Mouse (Mus musculus) stomach, embryonic 16.5 days (tissue): ENCODE measurements around the gene Iqsec1. TPM values are rescaled to one million over a fixed set of nuclear protein-coding genes. Genes with fewer than 3 reads are reported as not detected.

ENCODE experiments used
- ATAC-seq: fragments of 200-750 bp; cut with Nextera tagmentation; 2 replicates; pipeline ENCODE4 v1.8.0; 2017; ENCODE audit warnings: moderate number of reproducible peaks, moderate TSS enrichment; ENCODE audit not compliant: insufficient read depth, low FRiP score
- H3K27ac ChIP-seq: fragments of 300-500 bp; sonication (generic); 2 replicates; pipeline ENCODE4 v1.5.1; 2014; ENCODE audit warnings: low read length
- H3K27me3 ChIP-seq: fragments of 300-500 bp; sonication (generic); 2 replicates; pipeline ENCODE4 v1.6.1; 2014; ENCODE audit warnings: low read length, control low read depth, mixed read lengths; ENCODE audit not compliant: control insufficient read depth, insufficient read depth
- H3K36me3 ChIP-seq: fragments of 300-500 bp; sonication (generic); 2 replicates; pipeline ENCODE4 v1.6.1; 2014; ENCODE audit warnings: low read length; ENCODE audit not compliant: control insufficient read depth, insufficient read depth
- H3K4me1 ChIP-seq: fragments of 300-500 bp; sonication (generic); 2 replicates; pipeline ENCODE4 v1.6.1; 2014; ENCODE audit warnings: low read length, control low read depth, mixed read lengths; ENCODE audit not compliant: control insufficient read depth, insufficient read depth
- H3K4me2 ChIP-seq: fragments of 300-500 bp; sonication (generic); 2 replicates; pipeline ENCODE4 v1.6.1; 2014; ENCODE audit warnings: low read depth, low read length, mixed read lengths
- H3K4me3 ChIP-seq: fragments of 300-500 bp; sonication (generic); replicated peaks from 2 replicates; pipeline ENCODE4 v1.5.1; 2014; ENCODE audit warnings: mild to moderate bottlenecking, low read length
- H3K9ac ChIP-seq: fragments of 300-500 bp; sonication (generic); 2 replicates; pipeline ENCODE4 v1.6.1; 2014; ENCODE audit warnings: low read length
- H3K9me3 ChIP-seq: fragments of 300-500 bp; sonication (generic); replicated peaks from 2 replicates; pipeline ENCODE4 v1.6.1; 2016; ENCODE audit warnings: low read length, control low read depth; ENCODE audit not compliant: control insufficient read depth
- WGBS: fragments of 180-500 bp; shearing (Covaris S2); extraction: QIAGEN DNeasy Blood & Tissue Kit; methylation state at CpG from one replicate; pipeline ENCODE4 v1.1.7; 2014; 5-methylcytosine and 5-hydroxymethylcytosine counted together
- polyA plus RNA-seq: library from polyadenylated mRNA; unstranded; fragments of >200 nt; fragmentation: Nextera tagmentation; extraction: Ambion mirVana; gene quantifications from 2 replicates; pipeline ENCODE4 v1.2.1, GENCODE M21; 2015

Iqsec1 gene
- polyA plus RNA-seq, 1 experiment from 2014 or later = 8.3 TPM

DNA sequence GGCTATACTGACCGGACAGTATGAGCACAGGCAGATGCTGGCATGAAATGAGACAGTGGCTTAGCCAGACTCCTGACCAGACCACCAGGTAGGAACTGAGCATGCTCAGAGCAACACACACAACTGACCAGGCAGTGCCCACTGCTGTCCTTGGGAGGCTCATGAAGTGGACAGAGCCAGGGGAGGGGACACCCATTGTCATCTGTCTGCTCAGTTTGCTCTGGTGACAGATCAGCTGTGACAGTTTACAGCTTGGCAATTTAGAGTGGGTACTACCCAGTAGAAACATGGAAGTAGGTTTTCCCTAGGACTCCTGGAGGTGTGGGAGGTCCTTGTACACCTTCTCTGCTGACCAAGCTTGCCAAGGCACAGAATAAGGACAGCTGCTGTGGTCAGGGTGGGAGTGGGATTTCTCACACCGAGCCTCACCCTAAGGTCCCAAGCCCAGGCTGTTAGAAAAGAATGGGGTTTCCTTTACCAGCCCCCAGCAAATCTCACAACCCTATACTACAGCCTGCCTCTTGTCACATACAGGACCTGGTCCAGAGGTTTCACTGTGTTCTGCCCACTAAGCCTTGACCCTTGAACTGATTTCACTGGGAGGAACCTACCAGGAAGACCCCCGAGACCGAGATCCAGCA, 253.0 kb downstream of the Iqsec1 start:
- H3K4me1 ChIP-seq = peaks cover 9% of the 10 kb centered on the region
- peak overlapping the region; percentile 75 for H3K9ac ChIP-seq
- WGBS = 32% methylated on average over 4 of the region's 4 CpGs
- H3K36me3 ChIP-seq = no peaks in the 10 kb centered on the region
- H3K27ac ChIP-seq = no peak overlapping the region
- no peaks in the 10 kb centered on the region for H3K9me3 ChIP-seq
- H3K27me3 ChIP-seq = no peaks in the 10 kb centered on the region
- H3K4me2 ChIP-seq = peak overlapping the region; percentile 91
- no peak for ATAC-seq
- H3K4me3 ChIP-seq = peak overlapping the region; percentile 72

GRCm38 (mm10) chr6:90734806-90735205, 253.7 kb downstream of the Iqsec1 start:
- Histone ChIP-seq H3K27me3 (no peaks in the 10 kb centered on the region), H3K27ac (no peak overlapping the region), H3K9me3 (no peaks in the 10 kb centered on the region), H3K4me2 (no peak overlapping the region), H3K4me3 (no peak overlapping the region), H3K36me3 (no peaks in the 10 kb centered on the region), H3K9ac (no peak overlapping the region), H3K4me1 (peaks cover 14% of the 10 kb centered on the region)
- ATAC-seq = no peak

GRCm38 (mm10) chr6:90731327-90731726, 257.2 kb downstream of the Iqsec1 start:
- ATAC-seq = peak; percentile 18; the same call in 1 of the 2 replicates
- 26% methylated on average over 4 of the region's 4 CpGs for WGBS
- 0 out of 2 replicates have a peak overlapping the region, but pooled peaks have one; percentile 7 for H3K4me2 ChIP-seq
- H3K9me3 ChIP-seq = no peaks in the 10 kb centered on the region
- H3K27me3 ChIP-seq = no peaks in the 10 kb centered on the region
- H3K4me1 ChIP-seq = peaks cover 25% of the 10 kb centered on the region
- no peak overlapping the region for H3K4me3 ChIP-seq
- H3K27ac ChIP-seq = peak overlapping the region; percentile 43; the same call in 1 of the 2 replicates
- H3K9ac ChIP-seq = 0 out of 2 replicates have a peak overlapping the region, but pooled peaks have one; percentile 2
- H3K36me3 ChIP-seq = no peaks in the 10 kb centered on the region

DNA sequence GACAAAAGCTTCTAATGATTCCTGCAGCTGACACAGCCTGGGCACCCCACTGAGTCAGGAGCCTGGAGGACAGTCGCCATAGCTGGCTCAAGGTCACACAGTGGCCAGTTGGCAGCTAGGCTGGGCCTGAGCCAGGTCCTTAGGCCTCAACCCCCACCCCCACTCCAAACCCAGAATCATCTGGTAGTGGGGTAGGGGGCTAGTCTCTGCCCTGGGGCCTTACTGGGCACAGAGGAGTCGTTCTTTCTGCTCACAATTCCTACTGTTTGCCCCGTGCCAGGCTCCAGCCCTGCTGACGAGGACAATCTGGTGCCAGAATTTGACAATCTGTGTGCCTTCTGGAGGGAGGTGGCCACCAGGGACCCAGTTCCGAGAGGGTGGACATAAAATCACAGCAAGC, 258.7 kb downstream of the Iqsec1 start:
- 0 out of 2 replicates have a peak overlapping the region, but pooled peaks have one; percentile 50 for H3K9ac ChIP-seq
- peaks cover 28% of the 10 kb centered on the region for H3K4me1 ChIP-seq
- H3K9me3 ChIP-seq = no peaks in the 10 kb centered on the region
- no peaks in the 10 kb centered on the region for H3K27me3 ChIP-seq
- ATAC-seq = no peak
- H3K4me3 ChIP-seq = no peak overlapping the region
- no peaks in the 10 kb centered on the region for H3K36me3 ChIP-seq
- 53% methylated on average over 5 of the region's 5 CpGs for WGBS
- H3K27ac ChIP-seq = peak overlapping the region; percentile 74
- H3K4me2 ChIP-seq = no peak overlapping the region

DNA sequence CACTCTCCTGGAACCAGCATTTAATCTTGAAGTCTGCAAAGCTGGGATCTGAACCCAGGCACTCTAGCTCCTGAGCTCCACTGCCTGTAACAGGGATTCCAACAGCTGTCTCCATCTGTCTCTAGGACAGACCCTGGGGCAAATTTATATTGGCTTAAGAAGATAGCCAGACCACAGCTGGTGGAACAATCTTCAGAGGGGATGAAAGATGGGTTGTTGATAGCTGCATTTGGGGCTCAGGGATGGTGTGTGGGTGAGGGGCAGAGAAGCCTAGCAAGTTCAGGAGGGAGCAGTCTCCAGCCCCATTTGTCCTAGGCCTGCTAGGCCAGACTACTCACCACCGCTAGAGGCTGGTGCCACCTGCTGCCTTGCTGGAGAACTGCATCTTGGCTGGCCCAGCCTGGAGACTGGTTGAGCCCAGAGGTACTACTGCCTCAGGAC, 260.0 kb downstream of the Iqsec1 start:
- Histone ChIP-seq H3K27me3 (no peaks in the 10 kb centered on the region), H3K27ac (peak overlapping the region; percentile 14; the same call in 1 of the 2 replicates), H3K4me3 (no peak overlapping the region), H3K4me2 (no peak overlapping the region), H3K36me3 (no peaks in the 10 kb centered on the region), H3K9me3 (no peaks in the 10 kb centered on the region), H3K9ac (no peak overlapping the region), H3K4me1 (peaks cover 28% of the 10 kb centered on the region)
- WGBS = 4% methylated on average over 1 of the region's 1 CpGs
- peak; percentile 80 for ATAC-seq

GRCm38 (mm10) chr6:90727826-90728225, 260.7 kb downstream of the Iqsec1 start:
- Histone ChIP-seq H3K4me2 (no peak overlapping the region), H3K9ac (no peak overlapping the region), H3K4me1 (peaks cover 28% of the 10 kb centered on the region), H3K9me3 (no peaks in the 10 kb centered on the region), H3K36me3 (no peaks in the 10 kb centered on the region), H3K27ac (peak overlapping the region; percentile 14; the same call in 1 of the 2 replicates), H3K4me3 (no peak overlapping the region), H3K27me3 (no peaks in the 10 kb centered on the region)
- ATAC-seq = no peak
- WGBS = 75% methylated on average over 3 of the region's 3 CpGs

DNA sequence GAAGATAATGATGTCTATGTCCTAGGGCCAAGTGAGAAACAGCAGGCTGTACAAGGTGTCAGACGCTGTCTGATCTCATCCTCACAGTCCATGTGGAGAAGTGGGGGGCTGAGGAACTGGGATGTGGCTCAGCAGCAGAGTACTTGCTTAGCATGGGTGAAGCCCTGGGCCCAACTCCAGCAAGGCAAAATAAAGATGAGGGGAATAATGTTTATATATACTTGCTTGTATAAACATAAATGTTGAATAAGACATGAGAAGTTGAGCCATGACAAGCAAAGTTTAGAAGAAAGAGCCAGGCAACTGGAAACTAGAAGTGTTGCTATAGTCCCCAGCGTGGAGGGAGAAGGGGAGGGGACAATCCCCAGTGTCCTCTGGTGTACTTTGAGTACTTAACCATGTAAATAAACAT, 261.8 kb downstream of the Iqsec1 start:
- ATAC-seq = no peak
- 46% methylated on average over 2 of the region's 2 CpGs for WGBS
- no peaks in the 10 kb centered on the region for H3K27me3 ChIP-seq
- H3K36me3 ChIP-seq = no peaks in the 10 kb centered on the region
- no peak overlapping the region for H3K9ac ChIP-seq
- H3K4me2 ChIP-seq = no peak overlapping the region
- no peaks in the 10 kb centered on the region for H3K9me3 ChIP-seq
- H3K27ac ChIP-seq = peak overlapping the region; percentile 35; the same call in 1 of the 2 replicates
- H3K4me1 ChIP-seq = peaks cover 28% of the 10 kb centered on the region
- no peak overlapping the region for H3K4me3 ChIP-seq

DNA sequence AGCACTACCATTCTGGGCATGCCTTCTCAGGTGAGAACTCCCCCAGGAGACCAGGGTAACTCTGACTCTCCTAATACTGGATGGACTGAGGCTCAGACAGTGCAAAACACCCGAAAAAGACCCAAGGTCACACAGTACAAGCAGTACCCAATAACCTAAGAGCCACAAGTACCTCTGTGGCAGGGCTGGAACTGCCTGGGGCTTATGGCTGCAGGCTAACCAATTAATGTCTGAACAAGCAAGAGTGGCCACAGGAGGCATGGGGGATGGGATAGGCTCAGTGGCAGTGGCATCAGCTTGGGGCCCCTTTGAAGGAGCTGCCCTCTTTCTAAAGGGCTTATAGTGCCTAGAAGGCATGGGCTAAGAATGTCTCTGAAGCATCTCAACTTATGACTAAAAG, 263.0 kb downstream of the Iqsec1 start:
- H3K4me1 ChIP-seq = peaks cover 28% of the 10 kb centered on the region
- no peaks in the 10 kb centered on the region for H3K27me3 ChIP-seq
- no peaks in the 10 kb centered on the region for H3K36me3 ChIP-seq
- no peak overlapping the region for H3K4me3 ChIP-seq
- ATAC-seq = no peak
- H3K27ac ChIP-seq = no peak overlapping the region
- WGBS = 83% methylated on average over 1 of the region's 1 CpGs
- no peak overlapping the region for H3K4me2 ChIP-seq
- H3K9ac ChIP-seq = no peak overlapping the region
- H3K9me3 ChIP-seq = no peaks in the 10 kb centered on the region

DNA sequence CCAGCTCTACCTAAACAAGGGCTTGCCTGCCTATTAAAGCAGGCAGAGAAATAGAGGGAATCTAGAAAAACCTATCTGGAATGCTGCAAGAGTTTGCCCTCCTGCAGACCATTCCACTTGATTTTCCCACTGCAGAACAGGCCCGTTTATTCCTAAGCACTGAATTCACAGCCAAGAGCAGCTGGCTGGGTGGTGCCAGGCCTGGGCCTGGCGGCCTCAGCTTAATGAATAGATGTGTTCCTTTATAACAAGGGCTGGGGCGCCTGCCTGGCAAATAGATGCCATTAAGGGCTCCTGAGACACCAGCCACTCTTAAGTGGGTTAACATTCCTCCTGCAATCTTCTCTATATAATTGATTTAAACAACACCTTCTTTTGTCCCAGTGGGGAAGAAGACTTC, 265.5 kb downstream of the Iqsec1 start:
- ATAC-seq = no peak
- Histone ChIP-seq H3K27ac (no peak overlapping the region), H3K4me2 (no peak overlapping the region), H3K4me3 (no peak overlapping the region), H3K36me3 (no peaks in the 10 kb centered on the region), H3K9me3 (no peaks in the 10 kb centered on the region), H3K4me1 (peaks cover 19% of the 10 kb centered on the region), H3K27me3 (no peaks in the 10 kb centered on the region), H3K9ac (no peak overlapping the region)
- 73% methylated on average over 3 of the region's 3 CpGs for WGBS
